Mouse (Mus musculus): ENCODE data around the gene Adra2c. TPM values are rescaled to one million over a fixed set of nuclear protein-coding genes. Genes with fewer than 3 reads are reported as not detected.

The Adra2c gene
- total RNA-seq (2014; rRNA removed) (not detected in 2 replicates), polyA plus RNA-seq (2012; rRNA removed) (not detected in 2 replicates)

DNA sequence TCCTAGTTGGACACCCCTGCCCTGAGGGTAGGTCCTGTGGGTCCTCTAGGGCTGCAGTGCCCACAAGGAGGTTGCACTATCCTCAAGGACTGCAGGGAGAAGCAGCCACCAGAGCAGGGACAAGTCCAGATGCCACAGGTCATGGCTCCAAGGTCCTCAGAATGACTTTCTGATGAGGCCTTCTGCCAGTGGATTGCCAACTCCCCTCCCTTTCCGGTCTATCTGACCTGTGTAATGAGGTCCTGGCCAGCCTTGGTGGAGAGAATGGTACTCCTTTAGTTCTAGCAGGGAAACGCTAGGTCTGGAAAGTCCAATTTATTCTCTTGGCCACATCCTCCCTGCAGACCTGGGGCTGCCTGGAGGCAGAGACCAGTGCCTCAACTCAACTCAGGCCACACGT lies at the start of gene Adra2c:
Adra2c (plus strand) TSS at position 301 of the 400 bp plus-strand sequence.
- no peaks in the 10 kb centered on the region for H3K79me2 ChIP-seq (ENCODE audit: control insufficient read depth, insufficient read depth, low read length)
- WGBS: 44% methylated on average over 3 of the region's 3 CpGs
- TF ChIP-seq POLR2A (IDR thresholded peaks at IDR 0.05; ENCODE audit: extremely low read depth, insufficient read depth, low read length) (no peak), CTCF (IDR thresholded peaks at IDR 0.05; ENCODE audit: low read depth, low read length) (no peak)
- no peak within 1 kb of the TSS for H3K27ac ChIP-seq (replicated peaks; ENCODE audit: insufficient read depth, low read depth, low read length)
- no peak within 1 kb of the TSS for H3K9ac ChIP-seq (ENCODE audit: low read depth, low read length)
- H3K27me3 ChIP-seq (ENCODE audit: control insufficient read depth, insufficient read depth, low read length): peaks cover 20% of the 10 kb centered on the region
- H3K4me1 ChIP-seq (ENCODE audit: control insufficient read depth, insufficient read depth, low read length): 0 out of 2 replicates have a peak, but pooled peaks cover 2% of the 10 kb centered on the region
- no peak for DNase-seq (ENCODE audit: extremely low read depth, low read depth, low spot score)
- no peak within 1 kb of the TSS for H3K4me3 ChIP-seq (ENCODE audit: insufficient read depth, low read depth, low read length)
- H3K36me3 ChIP-seq (ENCODE audit: control insufficient read depth, insufficient read depth, low read length): no peaks in the 10 kb centered on the region

GRCm38 (mm10) chr5:35233142-35233541 lies 45.0 kb upstream of the Adra2c start:
- WGBS: 68% methylated on average over 4 of the region's 4 CpGs
- no peak for DNase-seq (ENCODE audit: extremely low read depth, low read depth, low spot score)
- no peaks in the 10 kb centered on the region for H3K27me3 ChIP-seq (ENCODE audit: control insufficient read depth, insufficient read depth, low read length)
- H3K27ac ChIP-seq (replicated peaks; ENCODE audit: insufficient read depth, low read depth, low read length): no peak overlapping the region
- no peak for TF ChIP-seq CTCF (IDR thresholded peaks at IDR 0.05; ENCODE audit: low read depth, low read length)
- TF ChIP-seq POLR2A (IDR thresholded peaks at IDR 0.05; ENCODE audit: extremely low read depth, insufficient read depth, low read length): no peak
- no peaks in the 10 kb centered on the region for H3K4me1 ChIP-seq (ENCODE audit: control insufficient read depth, insufficient read depth, low read length)
- no peaks in the 10 kb centered on the region for H3K36me3 ChIP-seq (ENCODE audit: control insufficient read depth, insufficient read depth, low read length)
- no peak overlapping the region for H3K4me3 ChIP-seq (ENCODE audit: insufficient read depth, low read depth, low read length)
- no peaks in the 10 kb centered on the region for H3K79me2 ChIP-seq (ENCODE audit: control insufficient read depth, insufficient read depth, low read length)
- H3K9ac ChIP-seq (ENCODE audit: low read depth, low read length): no peak overlapping the region

DNA sequence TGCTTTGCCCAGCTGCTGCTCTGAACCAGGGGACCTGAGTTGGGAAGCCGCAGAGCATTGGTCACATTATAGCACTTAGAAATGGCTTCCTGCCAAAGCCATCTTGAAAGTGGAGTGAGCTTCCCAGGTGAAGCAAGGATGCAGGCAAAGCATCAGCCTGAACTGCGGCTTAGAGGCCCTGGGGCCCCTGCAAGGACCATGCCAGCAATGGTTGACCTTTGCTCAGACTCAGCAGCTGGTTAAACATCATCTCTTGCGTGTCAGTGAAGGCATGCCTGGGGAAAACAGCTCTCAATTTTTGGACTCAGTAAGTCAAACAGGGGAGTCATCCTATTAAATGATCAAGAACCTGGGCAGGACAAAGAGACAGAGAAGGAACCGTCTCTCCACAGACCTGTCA lies 40.4 kb upstream of the Adra2c start:
- peak; percentile 15 for DNase-seq (ENCODE audit: extremely low read depth, low read depth, low spot score)
- Histone ChIP-seq H3K9ac (ENCODE audit: low read depth, low read length) (no peak overlapping the region), H3K79me2 (ENCODE audit: control insufficient read depth, insufficient read depth, low read length) (no peaks in the 10 kb centered on the region), H3K27ac (replicated peaks; ENCODE audit: insufficient read depth, low read depth, low read length) (no peak overlapping the region), H3K36me3 (ENCODE audit: control insufficient read depth, insufficient read depth, low read length) (no peaks in the 10 kb centered on the region), H3K4me3 (ENCODE audit: insufficient read depth, low read depth, low read length) (no peak overlapping the region), H3K4me1 (ENCODE audit: control insufficient read depth, insufficient read depth, low read length) (no peaks in the 10 kb centered on the region), H3K27me3 (ENCODE audit: control insufficient read depth, insufficient read depth, low read length) (no peaks in the 10 kb centered on the region)
- TF ChIP-seq POLR2A (IDR thresholded peaks at IDR 0.05; ENCODE audit: extremely low read depth, insufficient read depth, low read length) (no peak), CTCF (IDR thresholded peaks at IDR 0.05; ENCODE audit: low read depth, low read length) (no peak)
- 37% methylated on average over 4 of the region's 4 CpGs for WGBS

DNA sequence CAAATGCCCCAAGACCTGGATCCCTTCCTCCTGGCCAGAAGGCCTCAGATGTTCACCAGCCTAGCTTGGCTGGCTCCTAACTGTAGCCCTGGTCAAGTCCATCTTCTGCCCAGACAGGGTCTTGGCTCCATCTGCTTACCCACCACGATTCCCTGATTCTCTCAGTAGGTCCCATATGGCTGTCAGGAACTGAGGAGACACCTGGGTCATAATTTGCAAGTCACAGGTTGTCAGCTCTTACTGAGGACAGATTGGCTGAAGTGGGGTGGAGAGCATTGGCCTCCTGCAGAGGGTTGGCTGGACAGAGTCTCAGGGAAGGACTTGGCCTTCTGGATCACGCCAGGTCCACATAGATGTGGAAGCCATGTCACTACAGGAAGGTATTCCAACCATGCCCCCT lies 39.5 kb upstream of the Adra2c start:
- H3K79me2 ChIP-seq (ENCODE audit: control insufficient read depth, insufficient read depth, low read length): no peaks in the 10 kb centered on the region
- H3K4me3 ChIP-seq (ENCODE audit: insufficient read depth, low read depth, low read length): no peak overlapping the region
- TF ChIP-seq POLR2A (IDR thresholded peaks at IDR 0.05; ENCODE audit: extremely low read depth, insufficient read depth, low read length) (no peak), CTCF (IDR thresholded peaks at IDR 0.05; ENCODE audit: low read depth, low read length) (no peak)
- H3K27ac ChIP-seq (replicated peaks; ENCODE audit: insufficient read depth, low read depth, low read length): no peak overlapping the region
- H3K36me3 ChIP-seq (ENCODE audit: control insufficient read depth, insufficient read depth, low read length): no peaks in the 10 kb centered on the region
- no peaks in the 10 kb centered on the region for H3K27me3 ChIP-seq (ENCODE audit: control insufficient read depth, insufficient read depth, low read length)
- no peaks in the 10 kb centered on the region for H3K4me1 ChIP-seq (ENCODE audit: control insufficient read depth, insufficient read depth, low read length)
- no peak for DNase-seq (ENCODE audit: extremely low read depth, low read depth, low spot score)
- H3K9ac ChIP-seq (ENCODE audit: low read depth, low read length): no peak overlapping the region
- WGBS: 86% methylated on average over 2 of the region's 2 CpGs

- Histone ChIP-seq H3K9ac (ENCODE audit: low read depth, low read length) (no peak overlapping the region), H3K27me3 (ENCODE audit: control insufficient read depth, insufficient read depth, low read length) (0 out of 2 replicates have a peak, but pooled peaks cover 4% of the 10 kb centered on the region), H3K36me3 (ENCODE audit: control insufficient read depth, insufficient read depth, low read length) (no peaks in the 10 kb centered on the region), H3K27ac (replicated peaks; ENCODE audit: insufficient read depth, low read depth, low read length) (no peak overlapping the region), H3K79me2 (ENCODE audit: control insufficient read depth, insufficient read depth, low read length) (no peaks in the 10 kb centered on the region), H3K4me3 (ENCODE audit: insufficient read depth, low read depth, low read length) (no peak overlapping the region), H3K4me1 (ENCODE audit: control insufficient read depth, insufficient read depth, low read length) (no peaks in the 10 kb centered on the region)
- WGBS: 60% methylated on average over 3 of the region's 3 CpGs
- DNase-seq (ENCODE audit: extremely low read depth, low read depth, low spot score): no peak
- TF ChIP-seq POLR2A (IDR thresholded peaks at IDR 0.05; ENCODE audit: extremely low read depth, insufficient read depth, low read length) (no peak), CTCF (IDR thresholded peaks at IDR 0.05; ENCODE audit: low read depth, low read length) (no peak)
These were observed 36.6 kb upstream of the Adra2c start for GRCm38 (mm10) chr5:35241556-35241955.

DNA sequence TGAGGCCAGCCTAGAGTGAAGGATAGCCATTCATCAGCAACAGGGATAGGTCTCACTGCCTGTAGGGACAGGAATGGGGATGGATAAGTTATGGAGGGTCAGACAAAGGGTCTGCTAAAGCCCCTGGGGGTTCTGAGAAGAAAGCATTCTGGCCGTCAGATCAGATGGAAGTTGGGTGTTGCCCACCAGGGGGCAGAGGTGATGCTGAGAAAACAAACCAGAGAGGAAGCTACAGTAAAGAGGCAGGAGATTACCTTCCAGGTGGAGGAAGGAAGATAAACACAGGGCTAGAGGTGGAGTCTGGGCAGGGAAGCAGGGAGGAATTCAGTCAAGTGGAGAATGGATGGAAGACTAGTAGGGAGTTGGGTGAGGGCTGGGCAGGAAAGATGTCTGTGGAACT lies 33.9 kb upstream of the Adra2c start:
- no peak for DNase-seq (ENCODE audit: extremely low read depth, low read depth, low spot score)
- Histone ChIP-seq H3K4me1 (ENCODE audit: control insufficient read depth, insufficient read depth, low read length) (no peaks in the 10 kb centered on the region), H3K27ac (replicated peaks; ENCODE audit: insufficient read depth, low read depth, low read length) (no peak overlapping the region), H3K9ac (ENCODE audit: low read depth, low read length) (no peak overlapping the region), H3K27me3 (ENCODE audit: control insufficient read depth, insufficient read depth, low read length) (0 out of 2 replicates have a peak, but pooled peaks cover 4% of the 10 kb centered on the region), H3K36me3 (ENCODE audit: control insufficient read depth, insufficient read depth, low read length) (no peaks in the 10 kb centered on the region), H3K79me2 (ENCODE audit: control insufficient read depth, insufficient read depth, low read length) (no peaks in the 10 kb centered on the region), H3K4me3 (ENCODE audit: insufficient read depth, low read depth, low read length) (no peak overlapping the region)
- 5% methylated on average over 1 of the region's 1 CpGs for WGBS
- TF ChIP-seq CTCF (IDR thresholded peaks at IDR 0.05; ENCODE audit: low read depth, low read length) (no peak), POLR2A (IDR thresholded peaks at IDR 0.05; ENCODE audit: extremely low read depth, insufficient read depth, low read length) (no peak)
